Mouse (Mus musculus): ENCODE data around the gene Ppp1r16b. TPM values are rescaled to one million over a fixed set of nuclear protein-coding genes. Genes with fewer than 3 reads are reported as not detected.
A peak's percentile ranks its signal among the peaks of the same experiment; 100 is the strongest.

Gene Ppp1r16b
- polyA plus RNA-seq, 1 experiment from 2014 or later, result 4.0 TPM

DNA sequence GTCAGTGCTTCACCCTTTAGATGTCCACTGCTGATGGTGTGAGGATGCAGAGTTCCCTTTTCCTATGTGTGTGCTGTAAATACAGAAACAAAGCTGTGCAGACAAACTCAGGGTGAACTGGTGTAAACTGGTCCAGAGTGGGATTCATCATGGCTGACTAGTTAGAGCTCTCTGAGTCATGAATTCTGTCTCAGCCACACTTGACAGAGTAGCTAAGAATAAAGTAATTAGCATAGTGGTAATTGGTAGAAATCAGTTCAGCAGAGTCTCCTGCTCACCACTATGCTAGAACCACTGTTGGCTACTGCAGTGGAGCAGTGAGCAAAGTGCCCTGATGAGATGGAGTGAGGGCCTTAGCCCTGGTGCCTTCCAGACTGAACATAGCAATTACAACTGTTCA is 150.5 kb downstream of the Ppp1r16b start:
- no peak overlapping the region for H3K4me2 ChIP-seq (ENCODE audit: low read depth)
- DNase-seq (ENCODE audit: low spot score) (no peak), ATAC-seq (ENCODE audit: insufficient read depth, low FRiP score, low TSS enrichment) (no peak)
- H3K9ac ChIP-seq (ENCODE audit: low read length), result no peak overlapping the region
- H3K4me3 ChIP-seq (ENCODE audit: low read depth, low read length), result no peak overlapping the region
- no peaks in the 10 kb centered on the region for H3K9me3 ChIP-seq (ENCODE audit: control insufficient read depth, low read length)
- H3K36me3 ChIP-seq (ENCODE audit: control insufficient read depth, insufficient read depth, low read length), result no peaks in the 10 kb centered on the region
- H3K27ac ChIP-seq (ENCODE audit: low read depth, low read length), result no peak overlapping the region
- H3K27me3 ChIP-seq (ENCODE audit: control insufficient read depth, insufficient read depth, low read length), result no peaks in the 10 kb centered on the region
- H3K4me1 ChIP-seq (ENCODE audit: control insufficient read depth, insufficient read depth, low read length), result no peaks in the 10 kb centered on the region

MicroRNAs within 50 kb of the gene (microRNA counts, 519-probe panel; counts per million panel counts)
- 171 counts per million, percentile 57 among the panel's probes with 10 or more counts for microRNA mmu-miR-3474

Small RNA genes lying within 50 kb of the gene (microRNA-seq; reads per million reads assigned to microRNA genes)
- not detected for gene Gm26141
- gene Mir3474, result 1.3 reads per million

Other genes with a start within 250 kb of the Ppp1r16b start
- not detected in 2 replicates for gene Adig, start 162.8 kb upstream of the Ppp1r16b start, polyA plus RNA-seq (2014; fragmentation: Nextera tagmentation; extraction: Ambion mirVana)
- not detected in 2 replicates for gene Arhgap40, start 152.6 kb upstream of the Ppp1r16b start, polyA plus RNA-seq (2014; fragmentation: Nextera tagmentation; extraction: Ambion mirVana)
- 1.6 and 2.4 TPM in 2 replicates for gene Slc32a1, start 54.6 kb upstream of the Ppp1r16b start, polyA plus RNA-seq (2014; fragmentation: Nextera tagmentation; extraction: Ambion mirVana)
- 15.1 and 16.6 TPM in 2 replicates for gene Actr5, start 40.5 kb upstream of the Ppp1r16b start, polyA plus RNA-seq (2014; fragmentation: Nextera tagmentation; extraction: Ambion mirVana)
- gene Fam83d, start 102.7 kb downstream of the Ppp1r16b start, polyA plus RNA-seq (2014; fragmentation: Nextera tagmentation; extraction: Ambion mirVana), result 41.1 and 45.2 TPM in 2 replicates
- 16.5 and 17.9 TPM in 2 replicates for gene Dhx35, start 129.4 kb downstream of the Ppp1r16b start, polyA plus RNA-seq (2014; fragmentation: Nextera tagmentation; extraction: Ambion mirVana)

Data from neural tube, embryonic 11.5 days (tissue).